Mouse (Mus musculus) erythroid progenitor cell, adult 5-6 weeks (primary cell): ENCODE measurements around the gene Rpl37. TPM values are rescaled to one million over a fixed set of nuclear protein-coding genes. Genes with fewer than 3 reads are reported as not detected.

Experiments used
- ATAC-seq: replicated peaks from 2 replicates; pipeline ENCODE4 v1.8.0; 2016; ENCODE audit warnings: moderate number of reproducible peaks, mild to moderate bottlenecking, moderate TSS enrichment, inconsistent platforms; ENCODE audit not compliant: poor library complexity, low FRiP score, severe bottlenecking
- total RNA-seq, 2 experiments: library from RNA; stranded (forward) in 1 of 2; stranded (reverse) in 1 of 2; fragments of 150-400 nt in 1 of 2; fragments of 186-747, 209-891 nt in 1 of 2; gene quantifications; 2 replicates each; pipeline versions ENCODE4 v1.2.3 to v1.2.4; 2015 to 2017; ENCODE audit warnings: low replicate concordance in 2 of 2

Gene Rpl37
- total RNA-seq, 2 experiments from 2014 or later = 257 to 410 TPM

DNA sequence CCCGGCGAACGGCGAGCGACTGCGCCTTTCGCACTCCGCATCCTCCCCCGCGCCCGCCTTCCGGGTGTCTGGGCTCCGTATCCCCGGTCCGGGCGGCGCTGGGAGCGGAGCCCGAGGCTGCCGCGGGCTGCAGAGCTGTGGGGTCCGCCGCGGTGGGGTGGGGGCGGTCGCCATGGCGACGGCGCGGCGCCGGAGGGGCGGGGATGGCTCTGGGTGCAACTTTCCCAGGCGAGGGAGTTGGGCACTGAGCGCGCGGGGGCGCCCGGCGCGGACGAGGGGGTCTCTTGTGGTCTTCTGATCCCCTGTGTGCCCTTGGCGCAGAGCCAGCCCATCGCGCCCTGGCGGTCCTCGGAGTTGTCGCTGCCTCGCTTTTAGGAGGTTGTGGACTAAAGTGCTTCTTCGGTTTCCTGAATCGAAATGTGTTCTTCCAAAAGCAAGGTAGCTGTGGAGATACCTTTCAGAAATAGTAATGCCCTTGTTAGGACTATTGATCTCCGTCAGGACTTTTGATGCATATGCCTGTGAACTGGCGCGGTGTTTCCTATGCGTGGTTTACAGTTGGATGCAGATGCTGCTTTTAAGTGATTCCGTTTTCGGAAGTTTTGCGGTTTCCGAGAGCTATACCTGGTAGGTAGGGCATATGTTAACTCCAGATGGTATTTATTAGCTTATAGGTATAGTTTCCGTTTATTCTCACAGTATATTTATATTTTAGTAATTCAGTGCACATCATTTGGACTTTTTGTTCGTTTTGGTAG, 27.8 kb downstream of the Rpl37 start:
- no peak for ATAC-seq

DNA sequence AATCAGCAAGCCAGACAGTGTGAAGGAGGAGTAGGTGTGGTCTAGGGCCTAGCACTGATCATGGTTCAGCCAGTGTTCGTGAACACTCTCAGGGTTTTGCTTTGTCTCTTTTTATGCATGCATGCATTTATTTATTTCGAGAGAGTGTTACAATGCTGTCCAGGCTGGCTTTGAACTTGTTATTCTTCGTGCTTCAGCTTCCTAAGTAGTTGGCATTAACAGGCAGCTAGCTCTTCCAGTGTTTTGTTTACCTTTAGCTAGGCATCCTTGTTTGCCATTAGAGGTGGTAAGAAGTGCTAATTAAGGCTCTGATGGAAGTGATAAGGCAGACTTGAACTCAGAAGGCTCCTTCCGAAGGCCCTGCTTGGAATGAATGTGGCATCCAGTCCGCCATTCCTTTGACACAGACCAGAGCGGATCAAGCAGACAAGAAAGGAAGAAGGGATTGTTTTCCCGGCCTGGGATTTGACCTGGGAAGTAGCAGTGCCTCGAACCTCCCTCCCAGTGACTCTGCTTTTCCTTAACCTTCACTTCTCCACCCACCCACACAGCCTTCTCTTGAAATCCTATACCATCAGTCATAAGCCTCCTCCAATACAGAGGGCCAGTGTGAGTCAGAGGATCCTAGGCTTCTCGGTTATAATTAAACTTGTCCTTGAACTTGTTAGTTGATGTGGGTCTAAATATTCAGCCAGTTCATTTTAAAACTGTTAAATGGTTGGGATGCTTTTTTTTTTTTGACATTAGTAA, 28.9 kb downstream of the Rpl37 start:
- ATAC-seq = 0 out of 2 replicates have a peak, but pooled peaks have one; percentile 21

DNA sequence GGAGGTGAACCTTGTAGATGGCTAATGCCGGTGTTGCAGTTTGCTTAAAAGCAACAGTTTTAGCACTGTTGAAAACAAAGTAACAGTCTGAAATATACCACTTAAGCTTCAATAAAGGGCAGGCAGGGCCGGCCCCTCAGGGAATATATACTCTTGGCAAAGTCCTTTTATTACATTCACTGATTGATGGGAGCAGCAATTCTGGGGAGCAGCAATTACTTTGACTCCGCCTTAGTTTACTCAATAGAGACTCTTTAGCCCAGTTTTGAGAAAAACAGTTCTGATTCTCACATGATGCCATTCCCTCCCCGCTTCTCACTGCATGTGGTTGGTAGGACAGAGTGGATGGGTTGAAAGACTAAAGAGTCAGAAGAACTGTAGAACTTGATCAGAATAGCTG, 32.7 kb downstream of the Rpl37 start:
- no peak for ATAC-seq

DNA sequence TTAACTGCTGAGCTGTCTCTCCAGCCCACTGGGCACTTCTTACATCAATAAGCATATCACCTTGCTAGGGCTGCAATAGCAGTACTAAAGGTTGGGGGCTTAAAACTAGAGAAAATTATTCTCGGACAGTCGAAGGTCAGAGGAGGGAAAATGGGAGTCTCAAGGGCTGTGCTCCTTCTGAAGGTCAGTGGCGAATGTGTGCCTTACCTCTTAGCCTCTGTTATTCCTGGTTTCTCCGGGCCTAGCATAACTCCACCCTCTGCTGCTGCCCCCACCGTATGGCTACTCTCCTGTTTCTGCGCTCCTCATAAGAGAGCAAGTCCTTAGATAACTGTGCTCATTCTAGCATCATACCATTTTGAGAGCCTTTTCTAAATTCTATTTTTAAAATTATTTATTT, 35.7 kb downstream of the Rpl37 start:
- ATAC-seq = no peak

DNA sequence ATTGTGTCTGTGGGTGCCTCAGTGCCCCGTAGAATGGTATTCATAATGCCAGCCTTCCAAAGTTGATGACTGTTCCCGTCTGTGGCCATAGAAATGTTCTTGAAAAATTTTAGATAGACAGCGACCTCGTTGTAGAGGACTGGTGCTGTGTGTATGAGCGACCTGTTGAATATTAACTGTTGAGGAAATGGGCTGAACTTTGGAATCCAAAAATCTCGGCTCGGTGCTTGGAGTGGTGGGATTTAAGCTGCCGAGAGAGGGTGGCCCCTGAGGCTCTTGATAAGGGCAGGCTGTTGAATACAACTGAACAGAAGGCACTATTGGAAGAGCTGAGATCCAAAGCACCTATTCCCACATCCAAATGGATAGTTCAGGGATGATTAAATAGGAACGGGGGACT, 38.2 kb downstream of the Rpl37 start:
- ATAC-seq = no peak

DNA sequence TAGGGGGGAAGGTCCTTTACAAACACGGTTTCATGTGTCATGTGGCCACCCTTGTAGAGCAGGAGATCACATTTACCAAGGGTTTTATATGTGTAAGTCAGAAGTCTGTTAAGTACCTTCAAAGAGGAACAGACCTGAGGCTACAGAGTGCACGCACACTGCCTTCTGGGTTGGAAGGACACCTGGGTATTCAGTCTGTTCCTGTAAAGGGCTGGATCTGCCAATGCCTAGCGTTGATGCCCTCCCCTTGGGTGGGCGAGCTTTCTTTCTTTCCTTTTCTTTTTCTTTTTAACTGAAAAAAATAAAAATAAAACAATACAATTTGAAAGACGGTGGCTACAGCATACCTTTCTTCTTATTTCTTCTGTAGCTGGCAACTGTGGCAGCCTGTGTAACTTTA, 38.6 kb downstream of the Rpl37 start:
- ATAC-seq = no peak

DNA sequence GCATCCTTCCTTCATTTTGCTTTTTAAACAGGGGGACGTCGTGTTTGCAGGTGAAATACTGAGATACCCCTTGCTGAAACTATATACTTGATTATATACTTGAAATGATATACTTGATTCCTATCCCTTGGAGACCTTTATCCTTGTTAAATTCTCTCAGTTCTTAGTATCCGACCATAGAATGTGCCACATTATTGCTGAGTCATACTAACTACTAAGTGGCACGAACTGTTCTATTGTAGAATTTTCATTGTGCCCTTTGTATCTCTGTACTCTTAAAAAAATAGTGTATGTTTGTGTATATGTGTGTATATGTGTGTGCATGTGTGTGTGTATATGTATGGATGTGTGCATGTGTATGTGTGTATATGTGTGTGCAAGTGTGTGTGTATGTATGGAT, 39.9 kb downstream of the Rpl37 start:
- 0 out of 2 replicates have a peak, but pooled peaks have one; percentile 41 for ATAC-seq

DNA sequence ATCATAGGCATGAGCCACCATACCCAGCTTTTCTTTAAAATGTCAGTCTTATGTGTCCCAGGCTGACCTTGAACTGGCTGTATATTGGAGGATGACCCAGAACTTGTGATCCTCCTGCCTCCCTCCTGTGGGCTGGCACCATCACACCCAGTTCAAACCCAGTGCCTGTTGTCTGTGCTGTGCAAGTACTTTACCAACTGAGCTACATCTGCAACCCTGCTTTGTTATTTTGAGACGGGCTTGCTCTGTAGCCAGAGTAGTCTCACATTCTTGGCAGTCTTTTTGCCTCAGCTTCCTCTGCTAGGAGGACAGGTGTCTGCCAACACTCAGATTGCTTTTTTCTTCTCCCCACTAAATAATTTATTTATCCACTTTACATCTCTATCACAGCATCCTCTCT, 40.9 kb downstream of the Rpl37 start:
- no peak for ATAC-seq

DNA sequence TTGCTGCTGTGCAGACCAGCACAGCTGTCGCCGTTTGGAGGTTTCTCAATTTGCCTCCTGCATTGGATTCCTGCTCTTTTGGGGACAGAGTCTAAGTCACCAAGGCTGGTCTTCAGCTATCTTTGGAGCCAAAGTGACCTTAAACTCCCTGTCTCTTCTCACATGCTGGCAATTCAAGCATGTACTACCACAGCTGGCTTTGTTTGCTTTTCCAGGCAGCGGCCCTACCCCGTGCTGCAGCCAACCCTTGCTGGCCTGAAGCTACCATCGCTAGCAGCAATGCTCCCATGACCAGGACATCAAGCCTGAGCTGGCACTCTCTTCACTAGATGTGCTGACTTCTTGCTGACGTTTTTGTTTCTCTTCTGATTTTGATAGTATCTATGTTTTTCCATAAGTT, 42.4 kb downstream of the Rpl37 start:
- ATAC-seq = no peak

DNA sequence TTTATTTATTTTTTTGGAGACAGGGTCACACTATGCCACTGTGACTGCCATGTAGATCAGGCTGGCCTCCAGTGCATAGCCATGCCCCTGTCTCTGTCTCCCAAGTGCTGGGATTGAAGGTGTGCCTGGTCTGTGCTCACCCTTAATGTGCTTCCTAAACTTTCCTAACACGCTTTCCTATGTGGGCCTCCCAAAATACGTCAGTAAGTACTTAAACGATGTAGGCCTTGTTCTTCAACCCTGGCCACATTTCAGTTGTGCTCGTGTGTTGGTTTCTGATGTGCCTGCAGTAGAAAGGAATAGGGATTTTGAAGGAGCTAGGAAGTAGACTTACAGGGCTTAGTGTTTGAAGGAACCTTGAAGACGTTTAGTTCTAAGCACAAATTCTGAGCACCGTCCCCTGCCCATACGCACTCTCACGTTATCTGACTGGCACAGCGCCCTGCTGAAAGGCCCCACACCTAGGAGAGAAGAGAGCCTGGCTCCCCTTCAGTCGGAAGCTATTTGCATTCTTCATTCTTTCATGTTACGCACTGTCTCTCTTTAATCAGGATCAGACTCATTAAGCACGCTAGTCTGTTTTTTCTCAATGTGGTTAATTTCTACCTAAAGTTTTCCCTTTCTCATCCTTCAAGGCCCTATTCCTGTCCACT, 48.8 kb downstream of the Rpl37 start:
- 0 out of 2 replicates have a peak, but pooled peaks have one; percentile 39 for ATAC-seq

Other genes with a start within 250 kb of the Rpl37 start
- not detected in 2 replicates for gene Mroh2b, start 217.9 kb upstream of the Rpl37 start, total RNA-seq (2015; ENCODE audit: low replicate concordance)
- gene Mroh2b, start 217.9 kb upstream of the Rpl37 start, total RNA-seq (2017; ENCODE audit: low replicate concordance) = not detected in 2 replicates
- gene C7, start 52.9 kb upstream of the Rpl37 start, total RNA-seq (2015; ENCODE audit: low replicate concordance) = not detected in 2 replicates
- gene C7, start 52.9 kb upstream of the Rpl37 start, total RNA-seq (2017; ENCODE audit: low replicate concordance) = not detected in 2 replicates
- gene Card6, start 8.1 kb upstream of the Rpl37 start, total RNA-seq (2015; ENCODE audit: low replicate concordance) = 4.2 and 9.4 TPM in 2 replicates
- gene Card6, start 8.1 kb upstream of the Rpl37 start, total RNA-seq (2017; ENCODE audit: low replicate concordance) = 0.64 and 1.9 TPM in 2 replicates
- 44.3 and 51.6 TPM in 2 replicates for gene Prkaa1, start 27.2 kb downstream of the Rpl37 start, total RNA-seq (2015; ENCODE audit: low replicate concordance)
- 19.4 and 20.3 TPM in 2 replicates for gene Prkaa1, start 27.2 kb downstream of the Rpl37 start, total RNA-seq (2017; ENCODE audit: low replicate concordance)
- 1.7 and 9.4 TPM in 2 replicates for gene Ttc33, start 68.9 kb downstream of the Rpl37 start, total RNA-seq (2015; ENCODE audit: low replicate concordance)
- 4.8 and 11.4 TPM in 2 replicates for gene Ttc33, start 68.9 kb downstream of the Rpl37 start, total RNA-seq (2017; ENCODE audit: low replicate concordance)
- 4.2 and 6.8 TPM in 2 replicates for gene Ptger4, start 127.5 kb downstream of the Rpl37 start, total RNA-seq (2015; ENCODE audit: low replicate concordance)
- 5.5 and 5.8 TPM in 2 replicates for gene Ptger4, start 127.5 kb downstream of the Rpl37 start, total RNA-seq (2017; ENCODE audit: low replicate concordance)